Mouse (Mus musculus) small intestine, adult 2 months (tissue): ENCODE data around the gene Prickle2. TPM values are rescaled to one million over a fixed set of nuclear protein-coding genes. Genes with fewer than 3 reads are reported as not detected.

ENCODE experiments used
- H3K27ac ChIP-seq: fragments of 200-500 bp; 2 replicates; pipeline ENCODE4 v1.5.1; 2012; ENCODE audit warnings: low read depth, low read length, control low read depth, inconsistent platforms; ENCODE audit not compliant: insufficient read depth
- H3K27me3 ChIP-seq: fragments of 200-500 bp; 2 replicates; pipeline ENCODE4 v1.6.1; 2012; ENCODE audit warnings: mild to moderate bottlenecking, moderate library complexity, low read length, inconsistent platforms; ENCODE audit not compliant: control insufficient read depth, insufficient read depth
- H3K36me3 ChIP-seq: fragments of 200-500 bp; 2 replicates; pipeline ENCODE4 v1.6.1; 2012; ENCODE audit warnings: mild to moderate bottlenecking, low read length, control low read depth, inconsistent platforms; ENCODE audit not compliant: control insufficient read depth, insufficient read depth
- H3K4me1 ChIP-seq: fragments of 200-500 bp; 2 replicates; pipeline ENCODE4 v1.6.1; 2012; ENCODE audit warnings: low read length, inconsistent platforms, mixed read lengths; ENCODE audit not compliant: control insufficient read depth, insufficient read depth, insufficient read length
- H3K4me3 ChIP-seq: fragments of 200-500 bp; 2 replicates; pipeline ENCODE4 v1.5.1; 2012; ENCODE audit warnings: low read depth, mild to moderate bottlenecking, control low read depth, inconsistent platforms, low read length, moderate library complexity
- CTCF ChIP-seq: fragments of 200-500 bp; IDR thresholded peaks from 2 replicates; pipeline ENCODE4 v1.5.1; 2012; ENCODE audit warnings: low read depth, mild to moderate bottlenecking, control low read depth, inconsistent platforms, low read length, moderate library complexity, mixed read lengths; ENCODE audit not compliant: insufficient replicate concordance, insufficient read length; ENCODE audit errors: extremely low read depth
- POLR2A ChIP-seq: fragments of 200-500 bp; IDR thresholded peaks from 2 replicates; pipeline ENCODE4 v1.6.1; 2012; ENCODE audit warnings: low read depth, mild to moderate bottlenecking, control low read depth, inconsistent platforms, low read length, moderate library complexity
- WGBS: fragments of 180-500 bp; shearing (Covaris S2); methylation state at CpG from one replicate; pipeline ENCODE4 v1.1.7; 2018; 5-methylcytosine and 5-hydroxymethylcytosine counted together
- polyA plus RNA-seq: library from polyadenylated mRNA; depleted of rRNA; stranded (reverse); fragments of >200 nt; gene quantifications from 2 replicates; pipeline ENCODE4 v1.2.3, GENCODE M21; 2012

The Prickle2 gene
- polyA plus RNA-seq, 1 experiment: 1.6 TPM

GRCm38 (mm10) chr6:92667544-92667943 is 38.4 kb downstream of the Prickle2 start:
- WGBS: 87% methylated on average over 3 of the region's 3 CpGs
- H3K27ac ChIP-seq: no peak overlapping the region
- no peaks in the 10 kb centered on the region for H3K4me1 ChIP-seq
- H3K36me3 ChIP-seq: no peaks in the 10 kb centered on the region
- no peak for TF ChIP-seq POLR2A
- no peak for TF ChIP-seq CTCF
- H3K27me3 ChIP-seq: no peaks in the 10 kb centered on the region
- no peak overlapping the region for H3K4me3 ChIP-seq

GRCm38 (mm10) chr6:92665530-92665989 is 40.4 kb downstream of the Prickle2 start:
- Histone ChIP-seq H3K4me1 (no peaks in the 10 kb centered on the region), H3K27ac (no peak overlapping the region), H3K4me3 (no peak overlapping the region), H3K36me3 (no peaks in the 10 kb centered on the region), H3K27me3 (no peaks in the 10 kb centered on the region)
- 0% methylated on average over 1 of the region's 1 CpGs for WGBS
- TF ChIP-seq CTCF (no peak), POLR2A (no peak)

GRCm38 (mm10) chr6:92663885-92664284 is 42.1 kb downstream of the Prickle2 start:
- Histone ChIP-seq H3K4me1 (no peaks in the 10 kb centered on the region), H3K27me3 (no peaks in the 10 kb centered on the region), H3K27ac (no peak overlapping the region), H3K36me3 (no peaks in the 10 kb centered on the region), H3K4me3 (no peak overlapping the region)
- WGBS: 71% methylated on average over 3 of the region's 3 CpGs
- TF ChIP-seq POLR2A: no peak
- no peak for TF ChIP-seq CTCF

- no peaks in the 10 kb centered on the region for H3K27me3 ChIP-seq
- no peaks in the 10 kb centered on the region for H3K4me1 ChIP-seq
- WGBS: 70% methylated on average over 4 of the region's 4 CpGs
- no peak overlapping the region for H3K4me3 ChIP-seq
- no peak overlapping the region for H3K27ac ChIP-seq
- no peaks in the 10 kb centered on the region for H3K36me3 ChIP-seq
- no peak for TF ChIP-seq POLR2A
- no peak for TF ChIP-seq CTCF
Observed at GRCm38 (mm10) chr6:92663433-92663832, 42.5 kb downstream of the Prickle2 start.

GRCm38 (mm10) chr6:92649063-92649462 is 56.9 kb downstream of the Prickle2 start:
- Histone ChIP-seq H3K36me3 (no peaks in the 10 kb centered on the region), H3K27me3 (no peaks in the 10 kb centered on the region), H3K4me1 (no peaks in the 10 kb centered on the region), H3K4me3 (no peak overlapping the region), H3K27ac (no peak overlapping the region)
- TF ChIP-seq CTCF: no peak
- no peak for TF ChIP-seq POLR2A
- 76% methylated on average over 1 of the region's 1 CpGs for whole genome bisulfite sequencing

- WGBS: 56% methylated on average over 2 of the region's 2 CpGs
- no peak overlapping the region for H3K27ac ChIP-seq
- H3K27me3 ChIP-seq: no peaks in the 10 kb centered on the region
- no peaks in the 10 kb centered on the region for H3K36me3 ChIP-seq
- H3K4me1 ChIP-seq: no peaks in the 10 kb centered on the region
- TF ChIP-seq CTCF: no peak
- no peak for TF ChIP-seq POLR2A
- no peak overlapping the region for H3K4me3 ChIP-seq
Observed at GRCm38 (mm10) chr6:92648571-92648970, 57.4 kb downstream of the Prickle2 start.

- H3K27me3 ChIP-seq: no peaks in the 10 kb centered on the region
- no peaks in the 10 kb centered on the region for H3K36me3 ChIP-seq
- no peak overlapping the region for H3K27ac ChIP-seq
- H3K4me1 ChIP-seq: no peaks in the 10 kb centered on the region
- WGBS: 72% methylated on average over 1 of the region's 1 CpGs
- H3K4me3 ChIP-seq: no peak overlapping the region
- TF ChIP-seq POLR2A (no peak), CTCF (no peak)
Observed at GRCm38 (mm10) chr6:92642929-92643328, 63.0 kb downstream of the Prickle2 start.

GRCm38 (mm10) chr6:92641956-92642355 is 64.0 kb downstream of the Prickle2 start:
- Histone ChIP-seq H3K4me3 (no peak overlapping the region), H3K4me1 (no peaks in the 10 kb centered on the region), H3K27me3 (no peaks in the 10 kb centered on the region), H3K27ac (no peak overlapping the region), H3K36me3 (no peaks in the 10 kb centered on the region)
- no peak for TF ChIP-seq POLR2A
- TF ChIP-seq CTCF: no peak
- whole genome bisulfite sequencing: 66% methylated on average over 7 of the region's 7 CpGs
